Mouse (Mus musculus): ENCODE measurements around the gene Prdm10.

GRCm38 (mm10) chr9:31400441-31400840, 120.1 kb downstream of the Prdm10 start:
- peak; percentile 85 for TF ChIP-seq CTCF (conservative IDR thresholded peaks at IDR 0.05; ENCODE audit: insufficient read depth, insufficient read length, low read depth, low read length)
- TF ChIP-seq POLR2A (IDR thresholded peaks at IDR 0.05; ENCODE audit: low read depth, low read length) = no peak
